ENCODE assay signal across 8 mouse cellular contexts in the genomic region with DNA sequence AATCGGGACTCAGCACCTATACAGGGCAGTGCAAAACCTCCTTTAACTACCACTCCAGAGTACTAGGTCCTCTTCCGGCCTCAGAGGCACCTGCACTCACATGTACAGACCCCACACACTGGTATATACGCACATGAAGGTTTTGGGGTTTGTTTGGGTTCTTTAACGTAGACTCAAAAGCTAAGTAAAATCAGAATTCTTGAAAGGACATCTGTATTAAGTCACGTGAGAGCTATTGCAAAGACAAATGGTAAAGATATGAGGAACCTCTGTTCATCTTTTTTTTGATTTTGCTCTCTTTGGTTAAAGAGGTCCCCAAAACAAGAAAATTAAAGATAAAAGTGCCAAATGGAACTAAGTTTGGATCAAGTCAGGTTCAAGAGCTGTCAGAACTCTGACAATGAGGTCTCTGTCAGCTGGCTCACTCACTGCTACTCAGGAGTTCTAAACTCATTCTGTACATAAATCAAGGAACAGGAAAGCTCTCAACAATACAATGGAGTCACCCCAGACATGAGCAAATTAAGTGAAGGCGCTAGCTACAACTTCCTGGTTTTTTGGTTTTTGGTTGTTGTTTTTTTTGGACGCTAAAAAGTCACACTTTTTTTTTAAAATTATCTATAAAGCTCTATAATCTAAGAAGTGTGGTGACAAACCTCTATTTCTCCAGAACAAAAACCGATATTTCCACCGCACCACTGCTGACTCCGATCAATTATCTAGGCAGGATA. TPM values are rescaled to one million over a fixed set of nuclear protein-coding genes. Genes with fewer than 3 reads are reported as not detected.
A peak's percentile ranks its signal among the peaks of the same experiment; 100 is the strongest.
DNase-seq lines count a peak whose midpoint lies in the region; ATAC-seq and TF ChIP-seq lines count a peak whose summit lies in the region.

No protein-coding gene starts in this region.

- no peak for TF ChIP-seq POLR2A in cortical plate, adult 2 months (IDR thresholded peaks at IDR 0.05; ENCODE audit: extremely low read depth, insufficient read depth, low read length)

- H3K4me1 ChIP-seq in lung, embryonic 14.5 days (ENCODE audit: insufficient read depth) = peaks cover 6% of the 10 kb centered on the region; the same call in 1 of the 2 replicates
- peaks cover 3% of the 10 kb centered on the region; the same call in 1 of the 2 replicates for H3K4me1 ChIP-seq in cortical plate, adult 2 months (ENCODE audit: control insufficient read depth, insufficient read depth, low read length)
- H3K4me1 ChIP-seq in hindbrain, postnatal 0 days (ENCODE audit: insufficient read depth, low read length) = peaks cover 6% of the 10 kb centered on the region

- intact Hi-C loops in left cerebral cortex, postnatal 36 days (cut with DNase I) = loop anchor here (1.0 to 2.0 kb wide), 2 partner anchors 40 to 154 kb away; a partner anchor contains a TSS

- TF ChIP-seq CTCF in lung, embryonic 14.5 days (IDR thresholded peaks at IDR 0.05; ENCODE audit: low read depth) = no peak
- TF ChIP-seq CTCF in cortical plate, adult 2 months (IDR thresholded peaks at IDR 0.05; ENCODE audit: extremely low read depth, insufficient read depth, low read length) = no peak
- no peak for TF ChIP-seq CTCF in hindbrain, postnatal 0 days (IDR thresholded peaks at IDR 0.05; ENCODE audit: low read depth)

- ATAC-seq in lung, embryonic 14.5 days (ENCODE audit: insufficient read depth) = no peak
- no peak for ATAC-seq in hindbrain, postnatal 0 days

- H3K9ac ChIP-seq in lung, embryonic 14.5 days = peak overlapping the region; percentile 96
- H3K9ac ChIP-seq in hindbrain, postnatal 0 days (replicated peaks; ENCODE audit: low read length) = peak overlapping the region; percentile 96

- H3K27ac ChIP-seq in lung, embryonic 14.5 days (ENCODE audit: low read depth) = peak overlapping the region; percentile 97
- peak overlapping the region; percentile 35; the same call in 1 of the 2 replicates for H3K27ac ChIP-seq in cortical plate, adult 2 months (ENCODE audit: insufficient read depth, low read length)
- peak overlapping the region; percentile 96 for H3K27ac ChIP-seq in hindbrain, postnatal 0 days

- peaks cover 3% of the 10 kb centered on the region; the same call in 1 of the 2 replicates for H3K36me3 ChIP-seq in lung, embryonic 14.5 days (ENCODE audit: insufficient read depth)
- H3K36me3 ChIP-seq in hindbrain, postnatal 0 days (ENCODE audit: insufficient read depth, low read length) = no peaks in the 10 kb centered on the region

- 28% methylated on average over 10 of the region's 10 CpGs for WGBS in lung, embryonic 14.5 days
- WGBS in hindbrain, postnatal 0 days = 37% methylated on average over 10 of the region's 10 CpGs

- H3K9me3 ChIP-seq in lung, embryonic 14.5 days (ENCODE audit: low read depth, low read length) = no peaks in the 10 kb centered on the region
- H3K9me3 ChIP-seq in hindbrain, postnatal 0 days (ENCODE audit: low read length) = no peaks in the 10 kb centered on the region

- H3K4me2 ChIP-seq in lung, embryonic 14.5 days = peak overlapping the region; percentile 73
- peak overlapping the region; percentile 72 for H3K4me2 ChIP-seq in hindbrain, postnatal 0 days (ENCODE audit: low read depth, low read length)

- peak overlapping the region; percentile 90 for H3K4me3 ChIP-seq in lung, embryonic 14.5 days (ENCODE audit: low read depth, low read length)
- H3K4me3 ChIP-seq in cortical plate, adult 2 months (ENCODE audit: insufficient read depth, low read length) = peak overlapping the region; percentile 38
- H3K4me3 ChIP-seq in hindbrain, postnatal 0 days (ENCODE audit: low read length) = peak overlapping the region; percentile 85

- H3K27me3 ChIP-seq in lung, embryonic 14.5 days (ENCODE audit: insufficient read depth, low read length) = no peaks in the 10 kb centered on the region
- H3K27me3 ChIP-seq in hindbrain, postnatal 0 days (ENCODE audit: insufficient read depth, low read length) = no peaks in the 10 kb centered on the region

- peak; percentile 39 for DNase-seq in lung, embryonic 14.5 days
- no peak for DNase-seq in lung, adult 18-20 months
- DNase-seq in hindbrain, postnatal 0 days (ENCODE audit: low spot score) = no peak
- peak; percentile 41 for DNase-seq in naive thymus-derived CD4-positive, alpha-beta T cell, adult 2 months (ENCODE audit: low read depth)
- no peak for DNase-seq in ovary, postnatal 10 days (ENCODE audit: low spot score)
- DNase-seq in layer of hippocampus, postnatal 36 days = no peak
- no peak for DNase-seq in left cerebral cortex, postnatal 36 days (ENCODE audit: low spot score in 2 of 2)

RNA-seq across cellular contexts. Expression of a gene that starts 1.1 kb away (rescaled TPM):
- polyA plus RNA-seq in lung, embryonic 14.5 days (2014; fragmentation: Nextera tagmentation; extraction: Ambion mirVana) = 28.5 and 29.2 TPM in 2 replicates
- polyA plus RNA-seq in cortical plate, adult 2 months (2012; rRNA removed) = 32.5 and 33.1 TPM in 2 replicates
- 26.2 and 35.9 TPM in 2 replicates for total RNA-seq in hindbrain, postnatal 0 days (2014; rRNA removed)
- polyA plus RNA-seq in hindbrain, postnatal 0 days (2015; fragmentation: Nextera tagmentation; extraction: Ambion mirVana) = 14.9 and 15.9 TPM in 2 replicates
- 10 to 100 TPM; 41.6 to 43.8 TPM for total RNA-seq in layer of hippocampus, postnatal 36 days (2021)
- total RNA-seq in left cerebral cortex, postnatal 36 days (2021) = 10 to 100 TPM; 36.0 to 45.7 TPM

RNA-seq across cellular contexts. Expression of a gene that starts 40.1 kb away (rescaled TPM):
- 55.0 and 55.9 TPM in 2 replicates for polyA plus RNA-seq in lung, embryonic 14.5 days (2014; fragmentation: Nextera tagmentation; extraction: Ambion mirVana)
- 51.2 and 55.3 TPM in 2 replicates for polyA plus RNA-seq in cortical plate, adult 2 months (2012; rRNA removed)
- total RNA-seq in hindbrain, postnatal 0 days (2014; rRNA removed) = 19.4 and 23.2 TPM in 2 replicates
- polyA plus RNA-seq in hindbrain, postnatal 0 days (2015; fragmentation: Nextera tagmentation; extraction: Ambion mirVana) = 39.4 and 44.3 TPM in 2 replicates
- 10 to 100 TPM; 52.0 to 57.4 TPM for total RNA-seq in layer of hippocampus, postnatal 36 days (2021)
- total RNA-seq in left cerebral cortex, postnatal 36 days (2021) = 10 to 100 TPM; 37.1 to 59.6 TPM

Comparison
In these comparisons a context has a peak if more than half of its experiments do, and no peak if none do; other contexts are left out.
1. DNase-seq: peak in lung, embryonic 14.5 days (single experiment) and naive thymus-derived CD4-positive, alpha-beta T cell, adult 2 months (single experiment); none in lung, adult 18-20 months (0 of 2), hindbrain, postnatal 0 days (single experiment), ovary, postnatal 10 days (single experiment), layer of hippocampus, postnatal 36 days (0 of 2) and left cerebral cortex, postnatal 36 days (0 of 2).
2. H3K27ac ChIP-seq: peak in every context shown above with its lines; median percentile 97 in lung, embryonic 14.5 days; 96 in hindbrain, postnatal 0 days; 35 in cortical plate, adult 2 months.
3. H3K4me3 ChIP-seq: peak in every context shown above with its lines; median percentile 90 in lung, embryonic 14.5 days; 85 in hindbrain, postnatal 0 days; 38 in cortical plate, adult 2 months.